Mouse (Mus musculus) neural tube, postnatal 0 days (tissue): ENCODE results near the gene Btbd35f19. TPM values are rescaled to one million over a fixed set of nuclear protein-coding genes. Genes with fewer than 3 reads are reported as not detected.

ENCODE experiments used
- polyA plus RNA-seq: library from polyadenylated mRNA; unstranded; fragments of >200 nt; fragmentation: Nextera tagmentation; extraction: Ambion mirVana; gene quantifications from 2 replicates; pipeline ENCODE4 v1.2.1, GENCODE M21; 2015

Btbd35f19 gene
- polyA plus RNA-seq = not detected in 2 replicates

GRCm38 (mm10) chrX:31383818-31384217 is at the start of gene Btbd35f19:
Gene Btbd35f19 (minus strand): TSS chrX:31383918.

GRCm38 (mm10) chrX:31336154-31336553 is 47.6 kb downstream of the Btbd35f19 start, which contains the start of gene Btbd35f26:
Gene Btbd35f26 (plus strand): TSS chrX:31336454.

Other genes with a start within 250 kb of the Btbd35f19 start
- gene Spin2f, start 130.0 kb downstream of the Btbd35f19 start, polyA plus RNA-seq = not detected in 2 replicates
- not detected in 2 replicates for gene Btbd35f26, start 47.5 kb downstream of the Btbd35f19 start, polyA plus RNA-seq
- gene Gm21883, start 190.4 kb upstream of the Btbd35f19 start, polyA plus RNA-seq = not detected in 2 replicates
- gene Spin2e, start 235.0 kb upstream of the Btbd35f19 start, polyA plus RNA-seq = not detected in 2 replicates